Mouse (Mus musculus): Measurements from ENCODE around the gene Abca7.

The Abca7 gene

GRCm38 (mm10) chr10:80045364-80045763 is 49.1 kb downstream of the Abca7 start:
- 70% methylated on average over 4 of the region's 4 CpGs for WGBS

- WGBS = 78% methylated on average over 5 of the region's 5 CpGs
These were observed 49.5 kb downstream of the Abca7 start for GRCm38 (mm10) chr10:80045766-80046165.

GRCm38 (mm10) chr10:80047041-80047565 is 50.8 kb downstream of the Abca7 start, which contains the start of gene Gpx4:
Gene Gpx4, plus strand, starts transcription at chr10:80047166.
- WGBS = 70% methylated on average over 9 of the region's 9 CpGs

GRCm38 (mm10) chr10:80048396-80048795 is 52.1 kb downstream of the Abca7 start:
- WGBS = 21% methylated on average over 5 of the region's 5 CpGs

GRCm38 (mm10) chr10:80048834-80049233 is 52.5 kb downstream of the Abca7 start:
- WGBS = 69% methylated on average over 3 of the region's 3 CpGs

GRCm38 (mm10) chr10:80050244-80050643 is 54.0 kb downstream of the Abca7 start:
- WGBS = 74% methylated on average over 6 of the region's 6 CpGs

- WGBS = 52% methylated on average over 15 of the region's 15 CpGs
These were observed 54.8 kb downstream of the Abca7 start for GRCm38 (mm10) chr10:80050885-80051617.

- WGBS = 51% methylated on average over 14 of the region's 14 CpGs
These were observed 55.5 kb downstream of the Abca7 start for GRCm38 (mm10) chr10:80051618-80052373.

GRCm38 (mm10) chr10:80052374-80052764 is 56.1 kb downstream of the Abca7 start:
- whole genome bisulfite sequencing = 84% methylated on average over 5 of the region's 5 CpGs

- WGBS = under 1% methylated on average over 47 of the region's 47 CpGs
These were observed 57.0 kb downstream of the Abca7 start for GRCm38 (mm10) chr10:80053259-80053780.

- WGBS = under 1% methylated on average over 77 of the region's 77 CpGs
These were observed 57.8 kb downstream of the Abca7 start for GRCm38 (mm10) chr10:80053831-80054815.

GRCm38 (mm10) chr10:80054911-80055310 is 58.6 kb downstream of the Abca7 start:
- WGBS = 3% methylated on average over 3 of the region's 3 CpGs

GRCm38 (mm10) chr10:80055364-80055763 is 59.1 kb downstream of the Abca7 start:
- 57% methylated on average over 5 of the region's 5 CpGs for WGBS

- WGBS = 66% methylated on average over 10 of the region's 10 CpGs
These were observed 59.6 kb downstream of the Abca7 start for GRCm38 (mm10) chr10:80055891-80056290.

GRCm38 (mm10) chr10:80056506-80056905 is 60.2 kb downstream of the Abca7 start:
- WGBS = 80% methylated on average over 4 of the region's 4 CpGs

- 79% methylated on average over 27 of the region's 27 CpGs for WGBS
These were observed 60.8 kb downstream of the Abca7 start for GRCm38 (mm10) chr10:80056976-80057682.

GRCm38 (mm10) chr10:80057683-80058326 is 61.5 kb downstream of the Abca7 start:
- WGBS = 71% methylated on average over 30 of the region's 30 CpGs

GRCm38 (mm10) chr10:80063104-80063503 is 66.8 kb downstream of the Abca7 start:
- 43% methylated on average over 5 of the region's 5 CpGs for WGBS

- WGBS = 83% methylated on average over 23 of the region's 23 CpGs
These were observed 67.8 kb downstream of the Abca7 start for GRCm38 (mm10) chr10:80063877-80064650.
